Mouse (Mus musculus) midbrain, embryonic 13.5 days (tissue): ENCODE measurements around the gene Bbc3. TPM values are rescaled to one million over a fixed set of nuclear protein-coding genes. Genes with fewer than 3 reads are reported as not detected.
A peak's percentile ranks its signal among the peaks of the same experiment; 100 is the strongest.

Source experiments
- ATAC-seq: fragments of 200-750 bp; cut with Nextera tagmentation; 2 replicates; pipeline ENCODE4 v1.8.0; 2017; ENCODE audit warnings: mild to moderate bottlenecking, moderate TSS enrichment, moderate library complexity
- H3K27ac ChIP-seq: fragments of 300-500 bp; sonication (generic); 2 replicates; pipeline ENCODE4 v1.5.1; 2015; ENCODE audit warnings: inconsistent platforms, mild to moderate bottlenecking, moderate library complexity
- H3K27me3 ChIP-seq: fragments of 300-500 bp; sonication (generic); 2 replicates; pipeline ENCODE4 v1.6.1; 2015; ENCODE audit warnings: mild to moderate bottlenecking, inconsistent platforms
- H3K36me3 ChIP-seq: fragments of 300-500 bp; sonication (generic); 2 replicates; pipeline ENCODE4 v1.6.1; 2015; ENCODE audit warnings: mild to moderate bottlenecking, inconsistent platforms
- H3K4me1 ChIP-seq: fragments of 300-500 bp; sonication (generic); replicated peaks from 2 replicates; pipeline ENCODE4 v1.6.1; 2015; ENCODE audit warnings: inconsistent platforms
- H3K4me2 ChIP-seq: fragments of 300-500 bp; sonication (generic); replicated peaks from 2 replicates; pipeline ENCODE4 v1.6.1; 2015; ENCODE audit warnings: moderate library complexity, mild to moderate bottlenecking, inconsistent platforms
- H3K4me3 ChIP-seq: fragments of 300-500 bp; sonication (generic); replicated peaks from 2 replicates; pipeline ENCODE4 v1.5.1; 2015; ENCODE audit warnings: mild to moderate bottlenecking, inconsistent platforms
- H3K9ac ChIP-seq: fragments of 300-500 bp; sonication (generic); replicated peaks from 2 replicates; pipeline ENCODE4 v1.6.1; 2015; ENCODE audit warnings: mild to moderate bottlenecking, inconsistent platforms
- H3K9me3 ChIP-seq: fragments of 300-500 bp; sonication (generic); 2 replicates; pipeline ENCODE4 v1.6.1; 2016; ENCODE audit warnings: mild to moderate bottlenecking, inconsistent platforms
- WGBS: fragments of 180-500 bp; shearing (Covaris S2); methylation state at CpG from one replicate; pipeline ENCODE4 v1.1.7; 2015; 5-methylcytosine and 5-hydroxymethylcytosine counted together
- polyA plus RNA-seq: library from polyadenylated mRNA; unstranded; fragments of >200 nt; fragmentation: Nextera tagmentation; extraction: Ambion mirVana; gene quantifications from 2 replicates; pipeline ENCODE4 v1.2.1, GENCODE M21; 2015

Gene Bbc3
- polyA plus RNA-seq, 1 experiment from 2014 or later, result 25.5 TPM

GRCm38 (mm10) chr7:16274922-16275890, 33.0 kb upstream of the Bbc3 start:
- Histone ChIP-seq H3K36me3 (peaks cover 51% of the 10 kb centered on the region), H3K27me3 (peaks cover 3% of the 10 kb centered on the region; the same call in 1 of the 2 replicates), H3K27ac (no peak overlapping the region), H3K9me3 (no peaks in the 10 kb centered on the region), H3K4me3 (no peak overlapping the region), H3K4me2 (peak overlapping the region; percentile 93; the same call in 1 of the 2 replicates), H3K9ac (no peak overlapping the region), H3K4me1 (peaks cover 29% of the 10 kb centered on the region)
- ATAC-seq, result no peak
- 89% methylated on average over 10 of the region's 10 CpGs for WGBS

DNA sequence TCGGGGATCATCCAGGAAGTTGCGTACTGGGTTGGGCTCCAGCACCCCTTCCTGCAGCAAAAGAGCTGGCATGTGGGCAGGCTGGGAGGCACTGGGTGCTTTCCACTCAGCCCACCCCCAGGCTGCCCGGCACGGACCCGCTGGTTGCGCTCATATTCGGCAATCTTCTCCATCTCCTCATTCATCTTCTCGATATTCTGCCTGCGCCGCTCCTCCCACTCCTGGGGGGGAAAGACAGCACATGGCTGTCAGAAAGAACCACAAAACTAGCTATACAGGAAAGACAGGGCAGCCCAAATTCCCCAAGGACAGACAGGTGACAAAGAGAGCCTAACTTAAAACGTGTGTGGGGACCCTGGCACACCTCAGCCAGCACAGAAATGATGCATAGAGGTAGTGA, 27.5 kb upstream of the Bbc3 start:
- H3K9ac ChIP-seq, result no peak overlapping the region
- no peak overlapping the region for H3K27ac ChIP-seq
- peaks cover 83% of the 10 kb centered on the region for H3K36me3 ChIP-seq
- H3K4me1 ChIP-seq, result peaks cover 8% of the 10 kb centered on the region
- 90% methylated on average over 11 of the region's 11 CpGs for WGBS
- no peak overlapping the region for H3K4me2 ChIP-seq
- no peak for ATAC-seq
- H3K9me3 ChIP-seq, result no peaks in the 10 kb centered on the region
- H3K27me3 ChIP-seq, result no peaks in the 10 kb centered on the region
- no peak overlapping the region for H3K4me3 ChIP-seq

DNA sequence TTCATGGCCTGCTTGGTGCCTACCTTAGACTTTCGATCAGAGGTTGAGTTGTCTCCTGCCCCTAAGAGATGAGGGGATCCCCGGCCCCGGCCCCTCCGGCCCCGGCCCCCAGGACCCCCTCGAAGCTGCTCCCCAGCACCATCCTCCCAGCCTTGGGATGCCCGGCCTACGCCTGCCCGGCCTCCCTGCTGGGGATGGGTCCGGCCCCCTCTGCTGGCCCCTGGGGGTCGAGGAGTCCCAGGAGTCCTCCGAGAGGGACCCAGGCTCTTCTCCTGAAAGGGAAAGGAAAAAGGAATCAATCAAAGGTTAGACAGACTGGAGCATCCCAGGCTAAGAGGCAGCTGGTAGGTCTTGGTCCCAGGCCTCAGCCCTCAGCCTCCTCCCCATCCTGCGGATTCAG, 25.9 kb upstream of the Bbc3 start:
- Histone ChIP-seq H3K4me3 (no peak overlapping the region), H3K27ac (no peak overlapping the region), H3K4me1 (peaks cover 13% of the 10 kb centered on the region), H3K9me3 (no peaks in the 10 kb centered on the region), H3K36me3 (peaks cover 67% of the 10 kb centered on the region), H3K27me3 (no peaks in the 10 kb centered on the region), H3K9ac (no peak overlapping the region), H3K4me2 (no peak overlapping the region)
- no peak for ATAC-seq
- 89% methylated on average over 13 of the region's 13 CpGs for WGBS

GRCm38 (mm10) chr7:16284001-16284400, 24.2 kb upstream of the Bbc3 start:
- Histone ChIP-seq H3K9me3 (no peaks in the 10 kb centered on the region), H3K4me3 (no peak overlapping the region), H3K4me1 (peaks cover 13% of the 10 kb centered on the region), H3K27me3 (no peaks in the 10 kb centered on the region), H3K27ac (no peak overlapping the region), H3K9ac (no peak overlapping the region), H3K36me3 (peaks cover 50% of the 10 kb centered on the region), H3K4me2 (no peak overlapping the region)
- no peak for ATAC-seq
- WGBS, result 92% methylated on average over 8 of the region's 8 CpGs

DNA sequence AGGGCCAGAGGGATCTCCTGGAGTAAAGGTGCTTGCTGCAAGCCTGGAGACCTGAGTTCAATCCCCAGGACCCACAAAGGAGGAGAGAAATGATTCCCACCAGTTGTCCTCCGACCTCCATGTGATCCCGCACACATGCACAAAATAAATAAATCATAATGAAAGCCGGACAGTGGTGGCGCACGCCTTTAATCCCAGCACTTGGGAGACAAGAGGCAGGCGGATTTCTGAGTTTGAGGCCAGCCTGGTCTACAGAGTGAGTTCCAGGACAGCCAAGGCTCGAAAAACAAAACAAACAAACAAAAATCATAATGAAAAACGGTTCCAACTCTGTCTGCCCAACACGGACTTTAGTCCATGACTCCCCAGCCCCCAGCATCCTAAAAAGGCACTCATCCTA, 23.3 kb upstream of the Bbc3 start:
- H3K36me3 ChIP-seq, result peaks cover 44% of the 10 kb centered on the region
- no peaks in the 10 kb centered on the region for H3K9me3 ChIP-seq
- peak overlapping the region; percentile 70 for H3K4me3 ChIP-seq
- no peaks in the 10 kb centered on the region for H3K27me3 ChIP-seq
- ATAC-seq, result no peak
- H3K4me2 ChIP-seq, result peak overlapping the region; percentile 56
- whole genome bisulfite sequencing, result 76% methylated on average over 9 of the region's 9 CpGs
- no peak overlapping the region for H3K27ac ChIP-seq
- H3K9ac ChIP-seq, result no peak overlapping the region
- peaks cover 13% of the 10 kb centered on the region for H3K4me1 ChIP-seq

- ATAC-seq, result peak; percentile 62
- peaks cover 13% of the 10 kb centered on the region for H3K4me1 ChIP-seq
- no peaks in the 10 kb centered on the region for H3K9me3 ChIP-seq
- peak overlapping the region; percentile 70 for H3K4me3 ChIP-seq
- H3K4me2 ChIP-seq, result peak overlapping the region; percentile 56
- H3K9ac ChIP-seq, result no peak overlapping the region
- H3K27me3 ChIP-seq, result no peaks in the 10 kb centered on the region
- peaks cover 37% of the 10 kb centered on the region for H3K36me3 ChIP-seq
- no peak overlapping the region for H3K27ac ChIP-seq
- 3% methylated on average over 14 of the region's 14 CpGs for WGBS
Observed at GRCm38 (mm10) chr7:16285450-16286025, 22.7 kb upstream of the Bbc3 start.

- H3K4me3 ChIP-seq, result peak within 1 kb of the TSS; percentile 70
- peaks cover 30% of the 10 kb centered on the region for H3K36me3 ChIP-seq
- H3K27ac ChIP-seq, result peak within 1 kb of the TSS; percentile 95
- peak within 1 kb of the TSS; percentile 56 for H3K4me2 ChIP-seq
- H3K9me3 ChIP-seq, result no peaks in the 10 kb centered on the region
- peak; percentile 96 for ATAC-seq
- no peaks in the 10 kb centered on the region for H3K27me3 ChIP-seq
- WGBS, result under 1% methylated on average over 69 of the region's 70 CpGs
- H3K4me1 ChIP-seq, result peaks cover 13% of the 10 kb centered on the region
- H3K9ac ChIP-seq, result peak within 1 kb of the TSS; percentile 74
Observed at GRCm38 (mm10) chr7:16286026-16286961, 21.9 kb upstream of the Bbc3 start, which contains the start of gene Ccdc9. Gene Ccdc9, minus strand, starts transcription at chr7:16286795.

- no peaks in the 10 kb centered on the region for H3K27me3 ChIP-seq
- peak overlapping the region; percentile 95 for H3K27ac ChIP-seq
- no peaks in the 10 kb centered on the region for H3K9me3 ChIP-seq
- WGBS, result 90% methylated on average over 2 of the region's 2 CpGs
- H3K36me3 ChIP-seq, result peaks cover 22% of the 10 kb centered on the region
- peak overlapping the region; percentile 74 for H3K9ac ChIP-seq
- H3K4me3 ChIP-seq, result peak overlapping the region; percentile 70
- H3K4me1 ChIP-seq, result peaks cover 13% of the 10 kb centered on the region
- H3K4me2 ChIP-seq, result peak overlapping the region; percentile 56
- ATAC-seq, result no peak
Observed at GRCm38 (mm10) chr7:16287016-16287415, 21.2 kb upstream of the Bbc3 start.

DNA sequence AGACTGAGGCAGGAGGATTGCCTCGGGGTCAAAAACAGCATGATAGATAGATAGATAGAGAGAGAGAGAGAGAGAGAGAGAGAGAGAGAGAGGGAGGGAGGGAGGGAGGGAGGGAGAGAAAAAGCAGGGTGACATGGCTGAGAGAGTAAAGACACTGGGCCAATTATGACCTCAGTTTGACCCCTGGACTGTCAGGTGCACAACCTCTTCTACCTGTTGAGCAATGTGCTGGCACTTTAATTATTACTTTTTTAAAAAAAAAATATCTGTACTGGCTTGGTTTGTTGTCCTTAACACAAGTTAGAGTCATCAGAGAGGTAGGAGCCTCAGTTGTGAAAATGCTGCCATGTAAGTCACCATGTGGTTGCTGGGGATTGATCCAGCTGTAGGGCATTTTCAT, 20.4 kb upstream of the Bbc3 start:
- peaks cover 15% of the 10 kb centered on the region for H3K36me3 ChIP-seq
- H3K27me3 ChIP-seq, result no peaks in the 10 kb centered on the region
- no peak for ATAC-seq
- H3K9ac ChIP-seq, result no peak overlapping the region
- no peak overlapping the region for H3K27ac ChIP-seq
- no peaks in the 10 kb centered on the region for H3K9me3 ChIP-seq
- no peak overlapping the region for H3K4me3 ChIP-seq
- no peak overlapping the region for H3K4me2 ChIP-seq
- WGBS, result 86% methylated on average over 1 of the region's 1 CpGs
- peaks cover 13% of the 10 kb centered on the region for H3K4me1 ChIP-seq

GRCm38 (mm10) chr7:16294346-16294745, 13.8 kb upstream of the Bbc3 start:
- Histone ChIP-seq H3K9ac (no peak overlapping the region), H3K36me3 (no peaks in the 10 kb centered on the region), H3K9me3 (no peaks in the 10 kb centered on the region), H3K4me2 (no peak overlapping the region), H3K4me1 (peaks cover 32% of the 10 kb centered on the region), H3K4me3 (no peak overlapping the region), H3K27me3 (no peaks in the 10 kb centered on the region; the same call in 1 of the 2 replicates), H3K27ac (no peak overlapping the region)
- WGBS, result 28% methylated on average over 4 of the region's 4 CpGs
- no peak for ATAC-seq

DNA sequence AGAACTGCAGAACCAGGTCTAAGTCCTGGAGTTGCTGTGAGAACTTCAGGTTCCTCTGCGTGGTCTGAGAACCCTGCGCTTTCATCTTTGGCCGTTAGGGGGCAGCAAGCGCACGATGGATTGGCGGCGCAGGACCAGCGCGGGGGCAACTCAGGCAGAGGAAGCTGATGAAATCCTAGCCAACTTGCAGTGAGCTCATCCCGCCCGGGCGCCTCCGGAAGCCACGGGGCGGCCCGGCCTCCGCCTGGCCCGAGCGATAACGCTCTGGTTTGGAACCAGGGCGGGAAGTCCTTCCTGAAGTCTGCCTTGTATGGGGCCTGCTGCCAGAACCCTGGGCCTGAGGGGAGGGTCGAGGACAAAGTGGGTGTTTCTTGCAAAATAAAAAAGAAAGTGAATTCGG, 13.4 kb upstream of the Bbc3 start:
- H3K36me3 ChIP-seq, result no peaks in the 10 kb centered on the region
- peaks cover 33% of the 10 kb centered on the region for H3K4me1 ChIP-seq
- H3K9ac ChIP-seq, result peak overlapping the region; percentile 59
- H3K27me3 ChIP-seq, result no peaks in the 10 kb centered on the region; the same call in 1 of the 2 replicates
- under 1% methylated on average over 23 of the region's 23 CpGs for WGBS
- peak; percentile 73 for ATAC-seq
- peak overlapping the region; percentile 92 for H3K4me2 ChIP-seq
- peak overlapping the region; percentile 49 for H3K4me3 ChIP-seq
- H3K9me3 ChIP-seq, result no peaks in the 10 kb centered on the region
- H3K27ac ChIP-seq, result peak overlapping the region; percentile 74
